Comparison of ENCODE assay signal across 23 mouse cellular contexts in the genomic region with DNA sequence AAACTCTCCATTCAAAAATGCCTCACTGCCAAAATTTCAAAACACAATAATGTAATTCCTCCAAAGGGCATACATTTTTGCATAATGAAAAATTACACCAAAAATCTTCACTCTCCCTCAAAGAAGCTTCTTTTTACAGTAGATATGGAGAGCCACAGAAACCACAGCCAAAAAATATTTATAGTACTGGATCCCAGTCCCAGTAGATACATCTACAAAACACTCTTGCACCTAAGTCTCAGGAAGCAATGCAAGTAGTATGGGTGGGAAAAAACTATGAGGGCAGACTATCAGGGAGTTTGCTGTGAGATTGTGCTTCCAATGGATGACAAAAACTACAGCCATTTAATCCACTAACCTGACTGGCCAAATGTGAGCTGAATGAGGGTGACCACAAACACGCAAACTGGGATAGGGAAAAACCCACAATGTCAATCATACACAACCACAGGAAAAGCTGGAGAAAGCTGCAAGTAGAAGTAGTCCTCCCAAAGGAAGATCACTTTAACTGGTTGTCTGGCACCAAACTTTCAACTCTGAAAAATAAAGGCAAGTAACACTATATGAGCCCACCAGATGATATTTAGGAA.
"Had no signal": no experiment of that assay in that cellular context is flagged by ENCODE, and none has a peak within 500 bp of the region (broad histone marks: within the 10 kb centered on the region; RNA-seq: fewer than 3 reads in every experiment).

No protein-coding gene starts in this region.

- H3K4me1 ChIP-seq: heart, embryonic 10.5 days; heart, embryonic 12.5 days; hindbrain, embryonic 13.5 days; hindbrain, embryonic 15.5 days; limb, embryonic 10.5 days; limb, embryonic 12.5 days; liver, embryonic 12.5 days had no signal

- H3K4me2 ChIP-seq: heart, embryonic 12.5 days; hindbrain, embryonic 13.5 days; hindbrain, embryonic 15.5 days; limb, embryonic 12.5 days; liver, embryonic 12.5 days had no signal

- H3K4me3 ChIP-seq: gastrocnemius, adult 2 months; heart, embryonic 10.5 days; heart, embryonic 12.5 days; hindbrain, embryonic 13.5 days; hindbrain, embryonic 15.5 days; layer of hippocampus, adult 2 months; left cerebral cortex, adult 2 months; limb, embryonic 10.5 days; limb, embryonic 12.5 days; liver, embryonic 12.5 days had no signal

- ATAC-seq: hindbrain, postnatal 0 days; intestine, embryonic 16.5 days; liver, embryonic 12.5 days had no signal

- DNase-seq: gastrocnemius, adult 2 months; gastrocnemius, postnatal 10 days; gastrocnemius, postnatal 25 days; heart, adult 18-20 months; heart, postnatal 10 days; heart, postnatal 4 days; kidney, adult 11 months; kidney, adult 2 months; kidney, postnatal 10 days; kidney, postnatal 25 days; kidney, postnatal 4 days had no signal

- H3K9me3 ChIP-seq: heart, embryonic 10.5 days; heart, embryonic 12.5 days; hindbrain, embryonic 13.5 days; hindbrain, embryonic 15.5 days; limb, embryonic 10.5 days; limb, embryonic 12.5 days; liver, embryonic 12.5 days had no signal

- H3K27me3 ChIP-seq: heart, embryonic 12.5 days; hindbrain, embryonic 13.5 days; hindbrain, embryonic 15.5 days; limb, embryonic 12.5 days; liver, embryonic 12.5 days had no signal

- H3K9ac ChIP-seq: heart, embryonic 12.5 days; hindbrain, embryonic 13.5 days; hindbrain, embryonic 15.5 days; limb, embryonic 12.5 days; liver, embryonic 12.5 days; liver, embryonic 14.5 days had no signal

- H3K36me3 ChIP-seq: heart, embryonic 10.5 days; heart, embryonic 12.5 days; hindbrain, embryonic 13.5 days; hindbrain, embryonic 15.5 days; limb, embryonic 10.5 days; limb, embryonic 12.5 days; liver, embryonic 12.5 days had no signal

- H3K27ac ChIP-seq: gastrocnemius, adult 2 months; heart, embryonic 10.5 days; hindbrain, embryonic 13.5 days; hindbrain, embryonic 15.5 days; hindbrain, postnatal 0 days; layer of hippocampus, adult 2 months; left cerebral cortex, adult 2 months; limb, embryonic 10.5 days; limb, embryonic 12.5 days; liver, embryonic 12.5 days; liver, embryonic 14.5 days had no signal
